Mouse (Mus musculus): ENCODE results near the gene Frs2. TPM values are rescaled to one million over a fixed set of nuclear protein-coding genes. Genes with fewer than 3 reads are reported as not detected.
"Not testable (repeated sequence)": the region's sequence is repeated elsewhere in the genome, so short reads cannot be mapped to it uniquely, and the experiment has no call there.

The Frs2 gene
- total and polyA plus RNA-seq, 2 experiments from 2014 or later = 17.3 to 20.3 TPM

DNA sequence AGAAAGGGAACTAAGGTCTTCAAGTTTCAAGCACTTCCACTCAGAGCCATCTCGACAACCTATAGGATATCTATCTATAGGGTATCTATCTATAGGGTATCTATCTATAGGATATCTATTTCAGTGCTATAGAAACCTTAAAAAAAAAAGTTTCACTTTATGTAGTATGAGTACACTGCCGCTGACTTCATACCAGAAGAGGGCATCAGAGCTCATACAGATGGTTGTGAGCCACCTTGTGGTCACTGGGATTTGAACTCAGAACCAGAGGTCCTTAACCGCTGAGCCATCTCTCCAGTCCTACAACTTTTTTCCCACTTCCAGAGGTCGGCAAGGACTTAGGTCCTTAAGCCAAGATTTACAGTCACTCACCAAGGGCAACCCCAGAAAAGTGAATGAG lies 92.7 kb downstream of the Frs2 start:
- ATAC-seq (ENCODE audit: low FRiP score) = no peak

GRCm38 (mm10) chr10:117049961-117050597 lies 98.3 kb downstream of the Frs2 start:
- H3K27me3 ChIP-seq (ENCODE audit: insufficient read depth, low read length) = no peaks in the 10 kb centered on the region
- H3K4me3 ChIP-seq (ENCODE audit: low read depth, low read length) = no peak overlapping the region
- H3K27ac ChIP-seq (ENCODE audit: low read depth, low read length) = no peak overlapping the region
- H3K36me3 ChIP-seq (ENCODE audit: insufficient read depth, low read length) = peaks cover 55% of the 10 kb centered on the region
- TF ChIP-seq CTCF (IDR thresholded peaks at IDR 0.05) = no peak
- DNase-seq (ENCODE audit: low spot score) (no peak), ATAC-seq (ENCODE audit: low FRiP score) (no peak)
- 89% methylated on average over 4 of the region's 4 CpGs for WGBS
- no peak overlapping the region for H3K9ac ChIP-seq (replicated peaks; ENCODE audit: low read length, poor library complexity, severe bottlenecking)
- no peaks in the 10 kb centered on the region for H3K9me3 ChIP-seq (ENCODE audit: low read length)
- H3K4me1 ChIP-seq (ENCODE audit: insufficient read depth, low read length) = no peaks in the 10 kb centered on the region
- H3K4me2 ChIP-seq (ENCODE audit: low read depth, low read length, poor library complexity, severe bottlenecking) = no peak overlapping the region

More for the DNA sequence above, 92.7 kb downstream of the Frs2 start:
- no peaks in the 10 kb centered on the region for H3K4me1 ChIP-seq (ENCODE audit: insufficient read depth, low read length)
- peaks cover 75% of the 10 kb centered on the region for H3K36me3 ChIP-seq (ENCODE audit: insufficient read depth, low read length)
- no peak overlapping the region for H3K4me3 ChIP-seq (ENCODE audit: low read depth, low read length)
- H3K27me3 ChIP-seq (ENCODE audit: insufficient read depth, low read length) = no peaks in the 10 kb centered on the region
- no peak overlapping the region for H3K4me2 ChIP-seq (ENCODE audit: low read depth, low read length, poor library complexity, severe bottlenecking)
- DNase-seq (ENCODE audit: low spot score) = no peak
- no peak overlapping the region for H3K9ac ChIP-seq (replicated peaks; ENCODE audit: low read length, poor library complexity, severe bottlenecking)
- WGBS = 93% methylated on average over 4 of the region's 4 CpGs
- H3K27ac ChIP-seq (ENCODE audit: low read depth, low read length) = no peak overlapping the region
- no peaks in the 10 kb centered on the region for H3K9me3 ChIP-seq (ENCODE audit: low read length)
- TF ChIP-seq CTCF (IDR thresholded peaks at IDR 0.05) = peak; percentile 48

- no peaks in the 10 kb centered on the region for H3K4me1 ChIP-seq (ENCODE audit: insufficient read depth, low read length)
- peaks cover 50% of the 10 kb centered on the region for H3K36me3 ChIP-seq (ENCODE audit: insufficient read depth, low read length)
- no peak overlapping the region for H3K27ac ChIP-seq (ENCODE audit: low read depth, low read length)
- no peak overlapping the region for H3K4me3 ChIP-seq (ENCODE audit: low read depth, low read length)
- TF ChIP-seq CTCF (IDR thresholded peaks at IDR 0.05) = no peak
- H3K9me3 ChIP-seq (ENCODE audit: low read length) = no peaks in the 10 kb centered on the region
- H3K9ac ChIP-seq (replicated peaks; ENCODE audit: low read length, poor library complexity, severe bottlenecking) = no peak overlapping the region
- DNase-seq (ENCODE audit: low spot score) (no peak), ATAC-seq (ENCODE audit: low FRiP score) (no peak)
- whole genome bisulfite sequencing = 79% methylated on average over 4 of the region's 4 CpGs
- no peak overlapping the region for H3K4me2 ChIP-seq (ENCODE audit: low read depth, low read length, poor library complexity, severe bottlenecking)
- H3K27me3 ChIP-seq (ENCODE audit: insufficient read depth, low read length) = no peaks in the 10 kb centered on the region
Measured at GRCm38 (mm10) chr10:117049253-117049652, 99.1 kb downstream of the Frs2 start.

DNA sequence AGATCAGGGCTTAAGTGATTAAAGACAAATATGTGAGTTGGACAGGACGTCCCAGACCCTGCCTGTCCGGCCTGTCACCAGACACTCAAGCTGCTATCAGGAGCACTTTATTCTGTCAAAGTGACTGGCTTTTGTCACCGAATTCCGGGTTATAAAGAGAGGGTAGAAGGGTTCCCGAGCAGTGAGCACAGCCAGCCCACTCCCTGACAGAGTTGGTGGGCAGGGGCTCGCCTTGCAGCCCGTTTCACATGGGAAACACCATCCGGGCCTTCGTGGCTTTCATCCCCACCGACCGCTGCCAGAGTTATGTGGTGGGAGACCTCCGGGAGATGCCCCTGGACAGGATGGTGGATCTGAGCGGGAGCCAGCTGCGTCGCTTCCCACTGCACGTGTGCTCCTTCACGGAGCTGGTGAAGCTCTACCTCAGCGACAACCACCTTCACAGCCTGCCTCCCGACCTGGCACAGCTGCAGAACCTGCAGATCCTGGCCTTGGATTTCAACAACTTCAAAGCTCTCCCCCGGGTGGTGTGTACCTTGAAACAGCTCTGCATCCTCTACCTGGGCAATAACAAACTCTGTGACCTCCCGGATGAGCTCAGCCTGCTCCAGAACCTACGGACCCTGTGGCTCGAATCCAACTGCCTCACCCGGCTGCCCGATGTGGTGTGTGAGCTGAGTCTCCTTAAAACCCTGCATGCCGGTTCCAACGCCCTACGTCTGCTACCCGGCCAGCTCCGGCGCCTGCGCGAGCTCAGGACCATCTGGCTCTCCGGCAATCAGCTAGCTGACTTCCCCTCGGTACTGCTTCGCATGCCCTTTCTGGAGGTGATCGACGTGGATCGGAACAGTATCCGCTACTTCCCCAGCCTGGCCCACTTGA lies 102.9 kb downstream of the Frs2 start, which contains the start of gene Lrrc10:
Gene Lrrc10, plus strand, starts transcription at position 167 of the 882 bp plus-strand sequence.
- TF ChIP-seq CTCF (IDR thresholded peaks at IDR 0.05) = no peak
- H3K4me2 ChIP-seq (ENCODE audit: low read depth, low read length, poor library complexity, severe bottlenecking) = peak within 1 kb of the TSS; percentile 18; the same call in 1 of the 2 replicates
- H3K9me3 ChIP-seq (ENCODE audit: low read length) = no peaks in the 10 kb centered on the region
- no peak within 1 kb of the TSS for H3K27ac ChIP-seq (ENCODE audit: low read depth, low read length)
- peak; percentile 27 for DNase-seq (ENCODE audit: low spot score)
- no peak within 1 kb of the TSS for H3K4me3 ChIP-seq (ENCODE audit: low read depth, low read length)
- no peak for ATAC-seq (ENCODE audit: low FRiP score)
- H3K9ac ChIP-seq (replicated peaks; ENCODE audit: low read length, poor library complexity, severe bottlenecking) = no peak within 1 kb of the TSS
- 51% methylated on average over 40 of the region's 40 CpGs for WGBS
- H3K36me3 ChIP-seq (ENCODE audit: insufficient read depth, low read length) = peaks cover 17% of the 10 kb centered on the region; the same call in 1 of the 2 replicates
- no peaks in the 10 kb centered on the region for H3K4me1 ChIP-seq (ENCODE audit: insufficient read depth, low read length)
- no peaks in the 10 kb centered on the region for H3K27me3 ChIP-seq (ENCODE audit: insufficient read depth, low read length)

DNA sequence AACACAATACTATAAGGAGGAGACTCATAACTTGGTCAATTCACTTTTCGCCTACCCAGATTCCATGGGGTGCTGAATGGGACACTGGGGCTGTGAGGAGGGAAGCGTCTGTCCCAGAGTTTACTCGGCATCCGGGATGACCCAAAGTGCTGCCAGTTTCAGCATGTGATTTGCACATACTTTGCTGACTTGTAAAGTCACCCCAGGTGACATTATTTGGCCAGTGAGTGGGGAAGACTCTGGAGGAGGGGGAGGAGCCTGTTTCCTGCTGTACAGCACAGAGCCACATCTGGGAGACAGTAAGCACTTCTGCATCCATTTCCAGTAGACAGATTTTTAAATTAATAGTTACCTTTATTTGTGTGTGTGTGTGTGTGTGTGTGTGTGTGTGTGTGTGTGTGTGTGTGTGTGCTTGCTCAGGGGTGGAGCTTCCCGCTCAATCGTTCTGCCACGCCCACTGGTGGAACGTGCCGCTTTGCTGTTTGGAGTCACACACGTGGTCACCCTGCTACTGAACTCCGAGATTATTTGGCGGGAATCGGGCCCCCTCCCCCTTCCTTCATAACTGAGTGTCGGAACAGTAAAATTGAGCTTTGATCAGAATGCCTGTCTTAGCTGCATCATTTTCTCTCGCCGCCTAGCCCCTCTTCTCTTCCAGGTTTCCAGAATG lies 104.7 kb downstream of the Frs2 start:
- H3K27me3 ChIP-seq (ENCODE audit: insufficient read depth, low read length); H3K36me3 ChIP-seq (ENCODE audit: insufficient read depth, low read length); H3K27ac ChIP-seq (ENCODE audit: low read depth, low read length); DNase-seq (ENCODE audit: low spot score); H3K9me3 ChIP-seq (ENCODE audit: low read length); H3K4me3 ChIP-seq (ENCODE audit: low read depth, low read length); H3K4me1 ChIP-seq (ENCODE audit: insufficient read depth, low read length); H3K9ac ChIP-seq (replicated peaks; ENCODE audit: low read length, poor library complexity, severe bottlenecking); H3K4me2 ChIP-seq (ENCODE audit: low read depth, low read length, poor library complexity, severe bottlenecking); ATAC-seq (ENCODE audit: low FRiP score): not testable (repeated sequence)
- 52% methylated on average over 15 of the region's 16 CpGs for WGBS

Measured in midbrain, postnatal 0 days (tissue).